ENCODE assay signal across 12 mouse cellular contexts in the genomic region with DNA sequence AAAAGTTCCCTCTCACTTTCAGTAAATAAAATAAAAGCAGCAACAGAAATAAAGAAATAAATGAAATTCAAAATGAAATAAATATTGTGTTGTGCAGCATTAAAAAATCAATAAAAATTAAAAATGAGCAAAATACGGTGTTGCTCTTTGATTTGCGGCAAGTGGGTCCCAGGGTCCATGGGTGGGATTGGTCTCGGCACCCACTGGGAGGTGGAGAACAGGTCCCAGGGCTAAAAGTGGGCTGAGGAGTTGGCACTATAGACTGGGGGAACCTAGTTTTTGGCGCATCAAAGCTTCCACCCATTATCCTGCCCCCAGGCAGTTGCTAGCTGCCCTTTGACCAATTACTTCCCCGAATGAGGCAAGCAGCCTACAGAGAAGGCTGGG. TPM values are rescaled to one million over a fixed set of nuclear protein-coding genes. Genes with fewer than 3 reads are reported as not detected.
DNase-seq lines count a peak whose midpoint lies in the region; ATAC-seq lines count a peak whose summit lies in the region.
"Had no signal": no experiment of that assay in that cellular context is flagged by ENCODE, and none has a peak within 500 bp of the region (broad histone marks: within the 10 kb centered on the region; RNA-seq: fewer than 3 reads in every experiment).

A gene (minus strand): TSS at position 101 of the 387 bp plus-strand sequence.

- no peak for ATAC-seq in heart, embryonic 15.5 days (replicated peaks; ENCODE audit: insufficient number of reproducible peaks, insufficient read depth, low FRiP score, low read depth)
- no peak for ATAC-seq in midbrain, embryonic 16.5 days
- no peak for ATAC-seq in midbrain, embryonic 15.5 days (replicated peaks)
- ATAC-seq in hindbrain, embryonic 13.5 days (ENCODE audit: low FRiP score) = no peak
- no peak for ATAC-seq in neural tube, embryonic 14.5 days (ENCODE audit: low read depth)

- no peak within 1 kb of the TSS for H3K27ac ChIP-seq in heart, embryonic 15.5 days
- no peak within 1 kb of the TSS for H3K27ac ChIP-seq in midbrain, embryonic 16.5 days (ENCODE audit: low read length)
- no peak within 1 kb of the TSS for H3K27ac ChIP-seq in midbrain, embryonic 15.5 days
- H3K27ac ChIP-seq in hindbrain, embryonic 13.5 days = no peak within 1 kb of the TSS
- H3K27ac ChIP-seq in neural tube, embryonic 14.5 days (ENCODE audit: low read depth, low read length) = no peak within 1 kb of the TSS

- H3K4me3 ChIP-seq in heart, embryonic 15.5 days = no peak within 1 kb of the TSS
- no peak within 1 kb of the TSS for H3K4me3 ChIP-seq in midbrain, embryonic 16.5 days (ENCODE audit: low read depth, low read length)
- no peak within 1 kb of the TSS for H3K4me3 ChIP-seq in midbrain, embryonic 15.5 days
- no peak within 1 kb of the TSS for H3K4me3 ChIP-seq in hindbrain, embryonic 13.5 days
- H3K4me3 ChIP-seq in neural tube, embryonic 14.5 days (ENCODE audit: low read depth, low read length) = no peak within 1 kb of the TSS

- H3K4me2 ChIP-seq in heart, embryonic 15.5 days = no peak within 1 kb of the TSS
- no peak within 1 kb of the TSS for H3K4me2 ChIP-seq in midbrain, embryonic 16.5 days (ENCODE audit: low read length)
- no peak within 1 kb of the TSS for H3K4me2 ChIP-seq in midbrain, embryonic 15.5 days
- no peak within 1 kb of the TSS for H3K4me2 ChIP-seq in hindbrain, embryonic 13.5 days
- no peak within 1 kb of the TSS for H3K4me2 ChIP-seq in neural tube, embryonic 14.5 days (ENCODE audit: low read depth, low read length)
- H3K4me2 ChIP-seq: midbrain, embryonic 11.5 days had no signal

- H3K4me1 ChIP-seq in heart, embryonic 15.5 days (replicated peaks) = peaks cover 38% of the 10 kb centered on the region
- peaks cover 19% of the 10 kb centered on the region for H3K4me1 ChIP-seq in midbrain, embryonic 16.5 days (ENCODE audit: control insufficient read depth, insufficient read depth, low read length)
- peaks cover 27% of the 10 kb centered on the region for H3K4me1 ChIP-seq in midbrain, embryonic 15.5 days
- peaks cover 41% of the 10 kb centered on the region for H3K4me1 ChIP-seq in hindbrain, embryonic 13.5 days (replicated peaks)
- peaks cover 27% of the 10 kb centered on the region for H3K4me1 ChIP-seq in neural tube, embryonic 14.5 days (ENCODE audit: control insufficient read depth, insufficient read depth, low read length)

- DNase-seq in heart, adult 18-20 months = no peak
- no peak for DNase-seq in layer of hippocampus, postnatal 10 days (ENCODE audit: low spot score in 2 of 2)
- DNase-seq in urinary bladder, postnatal 14 days (ENCODE audit: low spot score) = no peak
- DNase-seq: kidney, postnatal 36 days; thymus, adult 2 months had no signal

- H3K9me3 ChIP-seq in heart, embryonic 15.5 days (replicated peaks) = no peaks in the 10 kb centered on the region
- H3K9me3 ChIP-seq in midbrain, embryonic 16.5 days (replicated peaks; ENCODE audit: control insufficient read depth, low read length, poor library complexity, severe bottlenecking) = no peaks in the 10 kb centered on the region
- H3K9me3 ChIP-seq in midbrain, embryonic 15.5 days = no peaks in the 10 kb centered on the region
- no peaks in the 10 kb centered on the region for H3K9me3 ChIP-seq in hindbrain, embryonic 13.5 days
- no peaks in the 10 kb centered on the region for H3K9me3 ChIP-seq in neural tube, embryonic 14.5 days (ENCODE audit: control insufficient read depth, low read length)

- H3K9ac ChIP-seq in heart, embryonic 15.5 days = no peak within 1 kb of the TSS
- H3K9ac ChIP-seq in midbrain, embryonic 16.5 days (ENCODE audit: low read depth, low read length) = no peak within 1 kb of the TSS
- H3K9ac ChIP-seq in midbrain, embryonic 15.5 days = no peak within 1 kb of the TSS
- no peak within 1 kb of the TSS for H3K9ac ChIP-seq in hindbrain, embryonic 13.5 days
- H3K9ac ChIP-seq in neural tube, embryonic 14.5 days (replicated peaks; ENCODE audit: low read depth, low read length) = no peak within 1 kb of the TSS

- H3K27me3 ChIP-seq in heart, embryonic 15.5 days = no peaks in the 10 kb centered on the region
- H3K27me3 ChIP-seq in midbrain, embryonic 16.5 days (ENCODE audit: control insufficient read depth, insufficient read depth, low read depth, low read length) = no peaks in the 10 kb centered on the region
- no peaks in the 10 kb centered on the region for H3K27me3 ChIP-seq in midbrain, embryonic 15.5 days (replicated peaks)
- no peaks in the 10 kb centered on the region for H3K27me3 ChIP-seq in hindbrain, embryonic 13.5 days
- no peaks in the 10 kb centered on the region for H3K27me3 ChIP-seq in neural tube, embryonic 14.5 days (ENCODE audit: control insufficient read depth, insufficient read depth, low read length)

- peaks cover 28% of the 10 kb centered on the region for H3K36me3 ChIP-seq in heart, embryonic 15.5 days
- H3K36me3 ChIP-seq in midbrain, embryonic 16.5 days (ENCODE audit: control insufficient read depth, insufficient read depth, low read length) = peaks cover 22% of the 10 kb centered on the region
- peaks cover 28% of the 10 kb centered on the region for H3K36me3 ChIP-seq in midbrain, embryonic 15.5 days (replicated peaks)
- peaks cover 44% of the 10 kb centered on the region for H3K36me3 ChIP-seq in hindbrain, embryonic 13.5 days
- H3K36me3 ChIP-seq in neural tube, embryonic 14.5 days (ENCODE audit: control insufficient read depth, insufficient read depth, low read length) = peaks cover 24% of the 10 kb centered on the region

- WGBS in heart, embryonic 15.5 days = 93% methylated on average over 5 of the region's 5 CpGs
- 94% methylated on average over 5 of the region's 5 CpGs for WGBS in midbrain, embryonic 16.5 days
- 94% methylated on average over 5 of the region's 5 CpGs for WGBS in midbrain, embryonic 15.5 days
- WGBS in hindbrain, embryonic 13.5 days = 93% methylated on average over 5 of the region's 5 CpGs
- 94% methylated on average over 5 of the region's 5 CpGs for WGBS in neural tube, embryonic 14.5 days

RNA-seq across cellular contexts. Expression of the gene that starts here (rescaled TPM):
- 17.1 and 32.0 TPM in 2 replicates for polyA plus RNA-seq in heart, embryonic 15.5 days (2015; fragmentation: Nextera tagmentation; extraction: Ambion mirVana)
- 1 to 10 TPM; 1.8 to 2.3 TPM for total RNA-seq in heart, adult 18-20 months (2021)
- 11.1 and 15.0 TPM in 2 replicates for polyA plus RNA-seq in midbrain, embryonic 16.5 days (2015; fragmentation: Nextera tagmentation; extraction: Ambion mirVana)
- polyA plus RNA-seq in midbrain, embryonic 15.5 days (2015; fragmentation: Nextera tagmentation; extraction: Ambion mirVana) = 8.2 and 16.1 TPM in 2 replicates
- 13.1 and 13.9 TPM in 2 replicates for polyA plus RNA-seq in hindbrain, embryonic 13.5 days (2015; fragmentation: Nextera tagmentation; extraction: Ambion mirVana)
- 10.0 and 11.8 TPM in 2 replicates for polyA plus RNA-seq in neural tube, embryonic 14.5 days (2014; fragmentation: Nextera tagmentation; extraction: Ambion mirVana)
- total RNA-seq in layer of hippocampus, postnatal 10 days (2021) = 1 to 10 TPM; 1.3 to 1.9 TPM
- polyA plus RNA-seq: small intestine, adult 2 months had no signal
